Mouse (Mus musculus) CD8-positive naive resting alpha-beta T cell, adult 2 months (primary cell): ENCODE measurements around the gene Snrpa1.
"Not testable (repeated sequence)": the region's sequence is repeated elsewhere in the genome, so short reads cannot be mapped to it uniquely, and the experiment has no call there.

ENCODE experiments used
- DNase-seq, 2 experiments: peaks; one replicate each; pipeline ENCODE4 v3.0.0; 2022; ENCODE audit warnings: low read depth in 2 of 2, low spot score in 2 of 2

Snrpa1 gene

GRCm38 (mm10) chr7:66058703-66059102 is at the start of gene Snrpa1:
Snrpa1 (plus strand) TSS chr7:66059003.
- no peak for DNase-seq

GRCm38 (mm10) chr7:66010518-66010917 is 48.3 kb upstream of the Snrpa1 start:
- no peak for DNase-seq

GRCm38 (mm10) chr7:66027747-66028146 is 31.1 kb upstream of the Snrpa1 start:
- no peak for DNase-seq

GRCm38 (mm10) chr7:66028766-66029512 is 29.9 kb upstream of the Snrpa1 start:
- DNase-seq: no peak

GRCm38 (mm10) chr7:66036809-66037208 is 22.0 kb upstream of the Snrpa1 start:
- DNase-seq: no peak

- DNase-seq: no peak
Measured at GRCm38 (mm10) chr7:66038261-66038660, 20.5 kb upstream of the Snrpa1 start.

GRCm38 (mm10) chr7:66038730-66039129 is 20.1 kb upstream of the Snrpa1 start:
- no peak for DNase-seq

GRCm38 (mm10) chr7:66040026-66040814 is 18.6 kb upstream of the Snrpa1 start:
- DNase-seq: no peak

GRCm38 (mm10) chr7:66043552-66044459 is 15.0 kb upstream of the Snrpa1 start, which contains the start of gene Gm45213:
Gm45213 (plus strand) TSS chr7:66043602.
- no peak for DNase-seq

GRCm38 (mm10) chr7:66044617-66045016 is 14.2 kb upstream of the Snrpa1 start:
- no peak for DNase-seq

GRCm38 (mm10) chr7:66046921-66047918 is 11.6 kb upstream of the Snrpa1 start:
- DNase-seq: no peak

- no peak for DNase-seq
Measured at GRCm38 (mm10) chr7:66047975-66048374, 10.8 kb upstream of the Snrpa1 start.

GRCm38 (mm10) chr7:66048446-66049230 is 10.2 kb upstream of the Snrpa1 start:
- DNase-seq: no peak

- no peak for DNase-seq
Measured at GRCm38 (mm10) chr7:66053946-66054483, 4.8 kb upstream of the Snrpa1 start.

- not testable (repeated sequence) for DNase-seq
Measured at GRCm38 (mm10) chr7:66055356-66055755, 3.4 kb upstream of the Snrpa1 start.

GRCm38 (mm10) chr7:66060066-66060956 is 1.5 kb downstream of the Snrpa1 start:
- DNase-seq: peak; percentile 74 to 85

GRCm38 (mm10) chr7:66061057-66061456 is 2.3 kb downstream of the Snrpa1 start:
- no peak for DNase-seq

GRCm38 (mm10) chr7:66076411-66076810 is 17.6 kb downstream of the Snrpa1 start:
- DNase-seq: no peak
